Mouse (Mus musculus): ENCODE data around the gene Kera.

The Kera gene

GRCm38 (mm10) chr10:97606579-97606978, at the start of gene Kera:
Gene Kera (plus strand): TSS chr10:97606879.
- DNase-seq (ENCODE audit: low spot score in 2 of 2), result no peak

GRCm38 (mm10) chr10:97564957-97565856, 41.5 kb upstream of the Kera start, which contains the start of gene Lum:
Gene Lum (plus strand): TSS chr10:97565128.
- no peak for DNase-seq (ENCODE audit: low spot score in 2 of 2)

GRCm38 (mm10) chr10:97567489-97568135, 39.1 kb upstream of the Kera start:
- no peak for DNase-seq (ENCODE audit: low spot score in 2 of 2)

- peak in 1 of 2 experiments; percentile 8 for DNase-seq (ENCODE audit: low spot score in 2 of 2)
Observed at GRCm38 (mm10) chr10:97582543-97583231, 24.0 kb upstream of the Kera start.

GRCm38 (mm10) chr10:97584176-97584575, 22.5 kb upstream of the Kera start:
- no peak for DNase-seq (ENCODE audit: low spot score in 2 of 2)

- DNase-seq (ENCODE audit: low spot score in 2 of 2), result no peak
Observed at GRCm38 (mm10) chr10:97587159-97587558, 19.5 kb upstream of the Kera start.

GRCm38 (mm10) chr10:97589574-97589973, 17.1 kb upstream of the Kera start:
- DNase-seq (ENCODE audit: low spot score in 2 of 2), result no peak

GRCm38 (mm10) chr10:97591036-97591435, 15.6 kb upstream of the Kera start:
- DNase-seq (ENCODE audit: low spot score in 2 of 2), result no peak

GRCm38 (mm10) chr10:97591685-97592084, 15.0 kb upstream of the Kera start:
- no peak for DNase-seq (ENCODE audit: low spot score in 2 of 2)

GRCm38 (mm10) chr10:97595680-97596079, 11.0 kb upstream of the Kera start:
- no peak for DNase-seq (ENCODE audit: low spot score in 2 of 2)

GRCm38 (mm10) chr10:97601744-97602143, 4.9 kb upstream of the Kera start:
- DNase-seq (ENCODE audit: low spot score in 2 of 2), result no peak

- no peak for DNase-seq (ENCODE audit: low spot score in 2 of 2)
Observed at GRCm38 (mm10) chr10:97603256-97603655, 3.4 kb upstream of the Kera start.

- DNase-seq (ENCODE audit: low spot score in 2 of 2), result no peak
Observed at GRCm38 (mm10) chr10:97622328-97622727, 15.6 kb downstream of the Kera start.

- DNase-seq (ENCODE audit: low spot score in 2 of 2), result no peak
Observed at GRCm38 (mm10) chr10:97624381-97624780, 17.7 kb downstream of the Kera start.

GRCm38 (mm10) chr10:97625116-97625515, 18.4 kb downstream of the Kera start:
- DNase-seq (ENCODE audit: low spot score in 2 of 2), result no peak

- no peak for DNase-seq (ENCODE audit: low spot score in 2 of 2)
Observed at GRCm38 (mm10) chr10:97626543-97626942, 19.9 kb downstream of the Kera start.

GRCm38 (mm10) chr10:97631061-97631460, 24.4 kb downstream of the Kera start:
- no peak for DNase-seq (ENCODE audit: low spot score in 2 of 2)

GRCm38 (mm10) chr10:97641926-97642325, 35.2 kb downstream of the Kera start:
- DNase-seq (ENCODE audit: low spot score in 2 of 2), result no peak

- DNase-seq (ENCODE audit: low spot score in 2 of 2), result no peak
Observed at GRCm38 (mm10) chr10:97643768-97644167, 37.1 kb downstream of the Kera start, which contains the start of gene Epyc. Gene Epyc (plus strand): TSS chr10:97644068.

- no peak for DNase-seq (ENCODE audit: low spot score in 2 of 2)
Observed at GRCm38 (mm10) chr10:97650334-97650733, 43.7 kb downstream of the Kera start.

- no peak for DNase-seq (ENCODE audit: low spot score in 2 of 2)
Observed at GRCm38 (mm10) chr10:97659489-97659888, 52.8 kb downstream of the Kera start.

All from frontal cortex, postnatal 14 days (tissue).